Mouse (Mus musculus) gastrocnemius, adult 2 months (tissue): ENCODE measurements around the gene Fsd1. TPM values are rescaled to one million over a fixed set of nuclear protein-coding genes. Genes with fewer than 3 reads are reported as not detected.

Experiments used
- DNase-seq: peaks from one replicate; pipeline ENCODE4 v3.0.0; 2022
- H3K27ac ChIP-seq: fragments of 200-600 bp; 2 replicates; pipeline ENCODE4 v1.8.1; 2022; ENCODE audit warnings: mild to moderate bottlenecking
- H3K4me3 ChIP-seq: fragments of 200-600 bp; 2 replicates; pipeline ENCODE4 v1.8.1; 2022; ENCODE audit warnings: mild to moderate bottlenecking, moderate library complexity
- CTCF ChIP-seq: fragments of 200-600 bp; IDR thresholded peaks from 2 replicates; pipeline ENCODE4 v1.8.1; 2022; ENCODE audit warnings: antibody characterized with exemption, mild to moderate bottlenecking, moderate library complexity
- intact Hi-C: fragments of 180-260 bp; cut with DNase I; formaldehyde crosslinking; loops from one replicate; pipeline ENCODE4 v1.15.1; 2025
- total RNA-seq, 2 experiments: library from RNA; stranded (reverse); gene quantifications; 2 replicates each; pipeline ENCODE4 v1.2.3; 2021

Gene Fsd1
- total RNA-seq, 2 experiments from 2014 or later = not detected

DNA sequence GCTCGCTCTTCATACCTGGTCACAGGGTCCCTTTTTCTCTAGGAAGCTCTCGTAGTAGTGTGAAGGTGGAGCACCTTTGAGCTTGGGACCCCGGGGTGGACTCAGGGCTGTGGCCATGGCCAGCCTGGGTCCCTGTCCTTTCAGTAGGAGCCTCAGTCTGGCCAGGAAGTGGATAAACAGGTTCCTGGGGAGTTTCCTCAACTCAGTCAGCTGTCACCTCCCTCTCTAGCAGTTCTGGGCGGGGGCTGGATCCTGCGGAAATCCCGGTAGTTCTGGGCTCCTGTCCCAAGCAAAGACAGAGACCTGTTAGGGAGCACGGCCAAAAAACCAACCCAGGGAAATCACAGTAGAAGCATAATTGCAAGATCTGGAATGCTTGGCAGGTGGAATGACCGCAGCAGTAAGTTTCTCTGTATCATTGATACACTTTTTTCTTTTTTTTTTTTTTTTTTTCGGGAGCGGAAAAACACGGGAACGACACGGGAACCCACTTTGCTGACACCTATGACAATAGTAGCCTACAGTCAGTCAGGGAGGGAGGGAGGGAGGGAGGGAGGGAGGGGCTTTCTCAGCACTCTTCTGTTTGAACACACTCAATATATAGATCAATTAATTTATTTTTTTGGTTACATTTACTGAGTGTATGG is 19.2 kb downstream of the Fsd1 start, which contains the start of the genes Stap2 and Mpnd:
Stap2 (minus strand) TSS at position 170 of the 647 bp plus-strand sequence.
Mpnd (plus strand) TSS at position 297 of the 647 bp plus-strand sequence.
- DNase-seq = peak; percentile 31
- Histone ChIP-seq H3K4me3 (peak within 1 kb of the TSS; percentile 68), H3K27ac (peak within 1 kb of the TSS; percentile 91)
- no peak for TF ChIP-seq CTCF
- intact Hi-C loops = no loop called here

DNA sequence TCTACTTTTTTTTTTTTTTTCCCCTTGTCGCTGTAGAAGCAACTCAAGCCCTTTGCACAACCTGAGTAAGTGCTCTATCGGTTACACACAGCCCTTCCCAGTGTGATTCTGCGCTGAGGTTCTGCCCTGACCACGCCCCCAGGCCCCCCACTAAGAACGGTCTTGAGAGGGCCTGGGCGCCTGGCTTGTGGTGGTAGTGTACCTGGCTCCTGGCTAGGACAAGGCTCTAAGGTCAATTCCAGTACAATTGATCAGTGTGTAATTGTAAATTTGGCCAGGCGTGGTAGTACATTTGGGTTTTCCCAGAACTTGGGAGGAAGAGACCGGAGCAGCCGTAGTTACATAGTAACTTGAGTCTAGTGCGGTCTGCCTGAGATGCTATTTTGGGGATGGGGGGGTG is 20.6 kb downstream of the Fsd1 start:
- peak; percentile 30 for DNase-seq
- Histone ChIP-seq H3K27ac (peak overlapping the region; percentile 91), H3K4me3 (peak overlapping the region; percentile 30)
- intact Hi-C loops = no loop called here
- TF ChIP-seq CTCF = no peak

DNA sequence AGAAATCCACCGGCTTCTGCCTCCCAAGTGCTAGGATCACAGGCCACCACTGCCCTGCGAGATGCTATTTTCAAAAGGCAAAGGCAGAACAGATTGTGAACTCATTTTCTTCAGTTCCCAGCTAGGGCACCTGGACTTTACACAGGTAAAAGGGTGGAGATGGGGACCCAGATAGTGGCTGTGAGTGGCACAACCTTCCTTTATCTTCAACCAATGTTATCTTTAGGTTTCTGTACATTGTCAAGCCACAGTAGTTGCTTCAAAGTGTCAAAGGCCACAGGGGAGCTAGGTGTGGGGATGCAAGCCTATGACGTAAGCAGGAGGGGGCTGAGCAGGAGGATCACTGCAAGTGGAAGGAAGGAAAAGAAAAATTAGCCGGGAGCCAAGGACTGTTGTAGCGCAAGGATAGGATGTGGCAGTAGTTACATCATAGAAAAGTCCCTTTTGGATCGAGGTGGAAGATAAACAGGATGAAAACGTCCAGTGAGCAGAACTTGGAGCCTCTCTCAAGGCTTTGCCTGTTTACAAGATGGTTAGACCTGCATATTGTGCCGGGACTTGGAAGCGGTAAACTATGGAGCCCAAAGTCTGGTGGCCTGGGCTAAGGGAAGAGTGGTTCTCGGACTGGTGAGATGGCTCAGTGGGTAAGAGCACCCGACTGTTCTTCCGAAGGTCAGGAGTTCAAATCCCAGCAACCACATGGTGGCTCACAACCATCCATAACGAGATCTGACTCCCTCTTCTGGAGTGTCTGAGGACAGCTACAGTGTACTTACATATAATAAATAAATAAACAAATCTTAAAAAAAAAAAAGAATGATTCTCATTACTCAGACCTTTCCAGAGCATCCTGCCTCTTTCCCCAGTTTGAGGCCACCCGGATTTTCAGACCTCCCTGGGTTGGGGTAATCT is 21.4 kb downstream of the Fsd1 start:
- intact Hi-C loops = no loop called here
- no peak for TF ChIP-seq CTCF
- peak overlapping the region; percentile 92 for H3K4me3 ChIP-seq

DNA sequence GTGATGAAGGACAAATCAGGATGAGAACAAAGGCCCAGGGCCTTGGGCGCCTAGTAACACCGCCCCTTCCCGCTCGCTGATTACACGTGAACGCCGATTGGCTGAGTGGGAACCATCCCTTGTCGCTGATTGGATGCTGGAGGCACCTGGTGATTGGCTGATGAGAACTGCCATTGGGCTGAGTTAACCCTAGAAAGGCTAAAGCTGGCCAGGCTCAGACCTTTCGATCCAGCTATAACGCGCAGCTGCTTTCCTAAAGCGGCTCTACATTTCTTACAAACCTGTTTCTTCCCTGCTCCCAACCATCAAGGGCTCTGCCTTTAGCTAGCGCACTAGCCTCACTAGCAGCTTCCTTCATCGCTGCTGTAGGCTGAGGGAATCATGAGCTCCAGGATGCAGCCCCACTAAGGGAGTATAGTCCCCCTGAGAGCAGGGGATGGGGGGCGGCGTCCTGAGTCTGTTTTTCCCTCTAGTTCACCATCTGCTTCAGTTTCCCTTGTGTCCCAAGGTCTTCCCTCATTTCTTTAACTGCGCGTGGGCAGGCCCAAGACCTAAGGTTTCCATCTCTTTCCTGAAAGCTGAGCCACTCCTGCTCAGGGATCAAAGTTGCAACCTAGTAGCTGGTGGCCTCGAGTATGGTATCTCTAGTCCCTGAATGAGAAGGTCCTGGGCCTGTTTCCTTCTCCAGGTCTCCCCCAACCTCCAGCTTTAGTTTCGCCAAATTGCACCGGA is 22.2 kb downstream of the Fsd1 start:
- TF ChIP-seq CTCF = no peak
- peak; percentile 94 for DNase-seq
- H3K4me3 ChIP-seq = peak overlapping the region; percentile 92
- intact Hi-C loops = no loop called here
- H3K27ac ChIP-seq = peak overlapping the region; percentile 91

More for the DNA sequence above, 21.4 kb downstream of the Fsd1 start:
- H3K27ac ChIP-seq = peak overlapping the region; percentile 91
- DNase-seq = no peak

DNA sequence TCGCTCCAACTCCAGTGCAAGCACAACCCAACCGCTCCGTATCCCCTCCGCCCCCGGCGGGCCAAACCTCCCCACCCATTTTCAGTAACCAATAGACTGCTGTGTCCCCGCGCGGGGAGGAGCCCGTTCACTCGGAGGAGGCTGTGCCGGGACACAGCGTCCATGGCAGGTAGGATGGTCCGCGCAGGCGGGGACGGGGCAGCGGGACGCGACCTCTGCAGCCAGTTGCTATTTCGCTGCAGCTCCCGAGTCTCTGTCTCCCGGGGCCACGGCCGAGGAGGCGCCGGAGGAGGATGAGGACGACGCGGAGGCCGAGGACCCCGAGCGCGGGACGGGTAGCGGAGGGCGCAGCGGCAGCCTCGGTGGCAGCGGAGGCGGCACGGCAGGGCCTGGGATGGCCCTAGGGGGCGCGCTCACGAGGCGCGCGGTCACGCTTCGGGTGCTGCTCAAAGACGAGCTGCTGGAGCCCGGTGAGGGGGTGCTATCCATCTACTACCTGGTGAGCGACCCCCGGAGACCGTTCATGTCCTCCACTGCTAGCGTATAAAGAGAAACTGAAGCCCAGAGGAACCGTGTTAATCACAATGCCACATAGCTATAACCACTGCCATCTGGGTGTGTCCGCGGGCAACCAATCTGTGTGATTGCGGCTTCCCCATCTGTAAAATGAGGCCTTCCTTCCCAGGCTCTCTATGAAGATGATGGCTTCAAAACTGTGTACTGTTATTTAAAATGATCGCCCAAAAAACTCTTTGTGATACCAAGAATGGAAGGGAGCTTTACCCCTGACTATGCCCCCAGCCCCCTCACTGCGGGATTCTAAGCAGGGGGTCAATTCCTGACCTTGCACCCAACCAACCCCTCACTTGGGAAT is 23.0 kb downstream of the Fsd1 start:
- Histone ChIP-seq H3K4me3 (peak overlapping the region; percentile 92), H3K27ac (peak overlapping the region; percentile 91)
- intact Hi-C loops = no loop called here
- peak; percentile 67 for TF ChIP-seq CTCF
- peak; percentile 95 for DNase-seq

DNA sequence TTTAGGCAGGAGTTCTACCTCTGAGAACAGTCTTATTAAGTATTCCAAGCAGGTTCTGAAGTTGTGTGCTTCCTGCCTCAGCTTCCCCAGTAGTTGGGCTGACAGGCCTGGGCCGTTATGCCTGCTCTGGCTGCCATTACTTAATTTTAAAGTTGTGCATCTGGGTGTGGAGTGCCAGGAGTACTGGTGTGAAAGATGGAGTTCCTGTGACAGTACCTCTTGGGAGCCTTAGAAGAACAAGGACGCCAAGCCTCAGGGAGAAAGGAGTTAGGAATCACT is 23.6 kb downstream of the Fsd1 start:
- Histone ChIP-seq H3K4me3 (peak overlapping the region; percentile 92), H3K27ac (peak overlapping the region; percentile 91)
- intact Hi-C loops = loop anchor here (1.0 kb wide), 2 partner anchors 34 to 53 kb away; no protein-coding TSS in a partner anchor
- DNase-seq = no peak
- TF ChIP-seq CTCF = no peak

DNA sequence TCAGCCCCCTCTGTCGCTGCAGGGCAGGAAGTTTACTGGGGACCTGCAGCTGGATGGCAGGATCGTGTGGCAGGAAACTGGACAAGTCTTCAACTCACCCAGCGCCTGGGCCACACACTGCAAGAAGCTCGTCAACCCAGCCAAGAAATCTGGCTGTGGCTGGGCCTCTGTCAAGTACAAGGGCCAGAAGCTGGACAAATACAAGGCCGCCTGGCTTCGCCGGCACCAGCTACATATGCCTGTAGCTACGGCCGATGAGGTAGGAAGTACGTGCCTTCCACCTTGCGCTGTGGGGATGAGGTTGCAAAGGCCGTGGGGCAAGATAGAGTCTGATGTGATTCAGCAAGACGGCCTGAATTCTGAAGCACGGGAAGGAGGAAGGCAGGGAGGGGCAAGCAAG is 23.9 kb downstream of the Fsd1 start:
- no peak for TF ChIP-seq CTCF
- peak overlapping the region; percentile 91 for H3K27ac ChIP-seq
- DNase-seq = peak; percentile 31
- peak overlapping the region; percentile 92 for H3K4me3 ChIP-seq
- intact Hi-C loops = loop anchor here (1.0 kb wide), 2 partner anchors 34 to 53 kb away; no protein-coding TSS in a partner anchor

DNA sequence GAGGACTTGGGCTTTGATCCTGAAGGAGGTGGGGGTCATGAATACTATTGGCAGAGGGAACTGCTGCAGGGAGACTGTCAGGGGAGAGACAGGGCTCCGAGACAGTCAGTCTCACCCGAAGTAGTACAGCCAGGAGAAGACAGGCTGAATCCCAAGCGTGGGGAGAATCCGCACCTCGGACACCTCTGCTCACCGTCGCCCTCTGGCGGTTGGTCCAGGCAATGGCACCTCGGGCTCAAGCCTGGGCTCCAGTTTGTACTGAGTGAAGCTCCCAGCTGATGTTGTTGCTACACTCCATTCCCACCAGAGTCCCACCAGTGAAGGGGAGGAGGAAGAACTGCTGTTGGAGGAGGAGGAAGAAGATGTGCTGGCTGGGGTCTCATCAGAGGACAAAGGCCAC is 24.4 kb downstream of the Fsd1 start:
- intact Hi-C loops = loop anchor here (1.0 kb wide), 2 partner anchors 34 to 53 kb away; no protein-coding TSS in a partner anchor
- no peak; the same call in 1 of the 2 replicates for TF ChIP-seq CTCF
- DNase-seq = peak; percentile 87
- H3K27ac ChIP-seq = no peak overlapping the region
- peak overlapping the region; percentile 92 for H3K4me3 ChIP-seq

DNA sequence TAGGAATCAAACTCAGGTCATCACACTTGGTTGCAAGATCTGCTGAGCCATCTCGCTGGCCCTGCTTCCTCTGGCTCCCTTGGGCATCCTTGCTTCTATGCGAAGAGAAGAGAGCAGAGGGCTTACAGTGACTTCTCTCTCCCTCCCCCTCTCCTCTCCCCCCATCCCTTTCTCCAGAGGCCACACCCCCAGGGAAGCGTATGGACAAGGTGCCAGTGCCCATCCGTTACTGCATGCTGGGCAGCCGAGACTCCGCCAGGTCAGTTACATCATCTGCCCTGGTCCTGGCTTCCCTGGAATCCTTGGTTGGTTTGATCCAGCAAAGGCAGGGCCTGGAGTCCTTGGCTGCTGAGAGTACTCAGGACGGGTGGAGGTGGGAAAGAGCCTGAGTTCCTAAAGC is 25.1 kb downstream of the Fsd1 start:
- no peak for TF ChIP-seq CTCF
- intact Hi-C loops = no loop called here
- no peak for DNase-seq
- H3K27ac ChIP-seq = no peak overlapping the region
- H3K4me3 ChIP-seq = no peak overlapping the region

DNA sequence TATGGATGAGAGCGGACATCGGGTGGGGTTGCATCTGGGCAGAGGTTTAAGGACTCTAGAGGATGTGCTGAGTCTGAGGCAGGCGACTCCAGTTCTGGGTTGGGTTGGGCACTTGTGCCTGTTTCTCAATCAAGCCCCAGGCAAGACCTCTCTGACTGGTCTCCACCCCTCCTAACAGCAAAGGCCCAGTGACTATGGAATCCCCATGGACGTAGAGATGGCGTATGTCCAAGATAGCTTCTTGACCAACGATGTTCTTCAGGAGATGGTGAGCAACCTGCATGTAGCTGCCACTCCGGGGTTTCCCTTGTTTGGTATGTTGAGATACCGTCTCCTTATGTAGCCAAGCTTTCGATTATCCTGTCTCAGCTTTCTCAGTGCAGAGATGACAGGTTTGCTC is 29.0 kb downstream of the Fsd1 start:
- no peak for TF ChIP-seq CTCF
- intact Hi-C loops = no loop called here
- no peak for DNase-seq
- no peak overlapping the region for H3K27ac ChIP-seq
- no peak overlapping the region for H3K4me3 ChIP-seq

DNA sequence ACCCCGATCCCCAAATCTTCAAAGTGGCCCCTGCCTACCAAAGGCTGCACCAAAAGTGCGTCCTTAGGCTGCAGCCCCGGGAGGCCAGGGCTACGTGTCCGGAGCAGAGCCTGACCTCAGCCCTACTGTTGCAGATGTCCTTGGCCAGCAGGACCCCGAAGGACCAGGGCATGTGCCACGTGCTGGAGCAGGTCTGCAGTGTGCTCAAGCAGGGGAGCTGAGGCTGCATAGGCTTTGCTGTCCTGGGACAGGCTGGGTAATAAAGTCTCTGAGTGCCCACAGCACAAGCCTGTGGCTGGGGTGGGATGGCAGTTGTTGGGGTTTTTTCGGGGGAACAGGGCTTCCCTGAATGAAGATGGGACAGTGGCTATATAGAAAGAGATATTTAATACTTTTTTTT is 30.1 kb downstream of the Fsd1 start:
- no peak for DNase-seq
- H3K4me3 ChIP-seq = no peak overlapping the region
- no peak for TF ChIP-seq CTCF
- intact Hi-C loops = no loop called here
- H3K27ac ChIP-seq = no peak overlapping the region
